Mouse (Mus musculus): ENCODE measurements around the gene Kdm5b. TPM values are rescaled to one million over a fixed set of nuclear protein-coding genes. Genes with fewer than 3 reads are reported as not detected.

Kdm5b gene
- polyA plus RNA-seq, 1 experiment from 2014 or later: 90.2 TPM

DNA sequence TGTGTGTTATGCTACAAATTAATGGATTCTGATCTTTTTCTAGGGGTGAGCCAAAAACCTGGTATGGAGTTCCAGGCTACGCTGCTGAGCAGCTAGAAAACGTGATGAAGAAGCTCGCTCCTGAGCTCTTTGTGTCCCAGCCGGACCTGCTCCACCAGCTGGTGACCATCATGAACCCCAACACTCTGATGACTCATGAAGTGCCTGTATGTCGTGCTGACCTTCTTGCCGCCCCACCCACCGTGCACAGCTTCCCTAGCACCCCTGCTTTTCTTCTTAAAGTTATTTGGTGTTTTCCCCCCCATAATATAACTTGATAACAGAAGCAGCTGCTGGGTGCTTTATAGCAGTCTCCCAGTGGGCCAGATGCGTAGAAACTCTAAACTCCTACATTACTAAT is 45.7 kb downstream of the Kdm5b start:
- WGBS: 87% methylated on average over 8 of the region's 8 CpGs
- Histone ChIP-seq H3K4me1 (replicated peaks) (no peaks in the 10 kb centered on the region), H3K27ac (replicated peaks) (no peak overlapping the region), H3K9ac (no peak overlapping the region), H3K9me3 (no peaks in the 10 kb centered on the region), H3K27me3 (no peaks in the 10 kb centered on the region), H3K4me2 (no peak overlapping the region), H3K4me3 (no peak overlapping the region), H3K36me3 (peaks cover 82% of the 10 kb centered on the region)
- no peak for ATAC-seq (ENCODE audit: low read depth)

DNA sequence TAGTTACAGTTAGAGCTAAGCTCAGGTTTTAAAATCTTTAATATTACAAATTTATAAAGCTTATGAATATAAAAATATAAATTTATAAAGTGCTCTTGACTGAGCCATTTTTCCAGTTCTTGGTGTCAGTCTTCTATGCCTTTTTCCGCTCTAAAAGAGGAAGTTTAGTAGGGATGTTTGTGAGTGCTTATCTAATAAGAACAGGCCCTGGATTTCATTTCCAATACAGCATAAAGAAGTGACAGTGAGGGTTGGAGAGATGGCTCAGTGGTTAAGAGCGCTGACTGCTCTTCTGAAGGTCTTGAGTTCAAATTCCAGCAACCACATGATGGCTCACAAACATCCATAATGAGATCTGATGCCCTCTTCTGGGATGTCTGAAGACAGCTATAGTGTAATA is 46.4 kb downstream of the Kdm5b start:
- H3K4me1 ChIP-seq (replicated peaks): no peaks in the 10 kb centered on the region
- H3K9me3 ChIP-seq: no peaks in the 10 kb centered on the region
- peaks cover 80% of the 10 kb centered on the region for H3K36me3 ChIP-seq
- no peak overlapping the region for H3K27ac ChIP-seq (replicated peaks)
- no peak overlapping the region for H3K4me2 ChIP-seq
- no peak for ATAC-seq (ENCODE audit: low read depth)
- no peaks in the 10 kb centered on the region for H3K27me3 ChIP-seq
- WGBS: 99% methylated on average over 2 of the region's 2 CpGs
- H3K9ac ChIP-seq: no peak overlapping the region
- H3K4me3 ChIP-seq: no peak overlapping the region

- H3K4me1 ChIP-seq (replicated peaks): no peaks in the 10 kb centered on the region
- no peak overlapping the region for H3K27ac ChIP-seq (replicated peaks)
- ATAC-seq (ENCODE audit: low read depth): no peak
- no peak overlapping the region for H3K4me2 ChIP-seq
- no peak overlapping the region for H3K9ac ChIP-seq
- no peaks in the 10 kb centered on the region for H3K9me3 ChIP-seq
- peaks cover 77% of the 10 kb centered on the region for H3K36me3 ChIP-seq
- H3K4me3 ChIP-seq: no peak overlapping the region
- WGBS: 65% methylated on average over 1 of the region's 1 CpGs
- no peaks in the 10 kb centered on the region for H3K27me3 ChIP-seq
These were observed 47.3 kb downstream of the Kdm5b start for GRCm38 (mm10) chr1:134607279-134607678.

DNA sequence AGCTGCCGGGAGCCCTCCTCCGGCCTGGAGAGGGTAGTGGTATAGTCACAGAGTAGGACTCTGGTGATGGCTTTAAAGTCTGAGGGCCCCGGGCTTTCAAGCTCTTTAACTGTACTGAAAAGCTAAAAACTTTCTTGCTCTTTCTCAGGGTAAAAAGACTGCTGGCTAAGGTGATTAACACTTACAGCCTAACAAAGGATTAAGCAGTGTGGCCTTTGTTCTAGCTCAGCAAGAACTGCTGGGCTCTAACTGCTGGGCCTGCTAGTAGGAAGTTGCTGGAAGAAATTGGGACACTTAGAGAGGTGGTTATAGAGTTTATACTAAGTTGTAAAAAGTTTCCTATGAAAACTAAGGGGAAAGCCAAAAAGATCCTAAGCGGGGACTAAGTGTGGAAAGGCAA is 49.2 kb downstream of the Kdm5b start:
- H3K9me3 ChIP-seq: no peaks in the 10 kb centered on the region
- H3K9ac ChIP-seq: no peak overlapping the region
- H3K27me3 ChIP-seq: no peaks in the 10 kb centered on the region
- WGBS: 20% methylated on average over 4 of the region's 4 CpGs
- no peak overlapping the region for H3K4me3 ChIP-seq
- H3K36me3 ChIP-seq: peaks cover 83% of the 10 kb centered on the region
- no peaks in the 10 kb centered on the region for H3K4me1 ChIP-seq (replicated peaks)
- H3K27ac ChIP-seq (replicated peaks): no peak overlapping the region
- no peak for ATAC-seq (ENCODE audit: low read depth)
- H3K4me2 ChIP-seq: no peak overlapping the region

GRCm38 (mm10) chr1:134614554-134614953 is 54.6 kb downstream of the Kdm5b start:
- no peaks in the 10 kb centered on the region for H3K9me3 ChIP-seq
- no peaks in the 10 kb centered on the region for H3K27me3 ChIP-seq
- WGBS: 96% methylated on average over 5 of the region's 5 CpGs
- no peak overlapping the region for H3K4me3 ChIP-seq
- no peaks in the 10 kb centered on the region for H3K4me1 ChIP-seq (replicated peaks)
- no peak overlapping the region for H3K9ac ChIP-seq
- H3K36me3 ChIP-seq: peaks cover 74% of the 10 kb centered on the region
- no peak overlapping the region for H3K27ac ChIP-seq (replicated peaks)
- H3K4me2 ChIP-seq: no peak overlapping the region
- ATAC-seq (ENCODE audit: low read depth): no peak

GRCm38 (mm10) chr1:134614988-134615387 is 55.0 kb downstream of the Kdm5b start:
- Histone ChIP-seq H3K4me2 (no peak overlapping the region), H3K9ac (no peak overlapping the region), H3K27me3 (no peaks in the 10 kb centered on the region), H3K4me1 (replicated peaks) (no peaks in the 10 kb centered on the region), H3K4me3 (no peak overlapping the region), H3K9me3 (no peaks in the 10 kb centered on the region), H3K36me3 (peaks cover 79% of the 10 kb centered on the region), H3K27ac (replicated peaks) (no peak overlapping the region)
- WGBS: 100% methylated on average over 2 of the region's 2 CpGs
- no peak for ATAC-seq (ENCODE audit: low read depth)

- Histone ChIP-seq H3K9me3 (no peaks in the 10 kb centered on the region), H3K27ac (replicated peaks) (no peak overlapping the region), H3K4me1 (replicated peaks) (no peaks in the 10 kb centered on the region), H3K4me3 (no peak overlapping the region), H3K36me3 (peaks cover 88% of the 10 kb centered on the region), H3K4me2 (no peak overlapping the region), H3K9ac (no peak overlapping the region), H3K27me3 (no peaks in the 10 kb centered on the region)
- ATAC-seq (ENCODE audit: low read depth): no peak
- WGBS: 92% methylated on average over 9 of the region's 9 CpGs
These were observed 57.7 kb downstream of the Kdm5b start for GRCm38 (mm10) chr1:134617656-134618055.

DNA sequence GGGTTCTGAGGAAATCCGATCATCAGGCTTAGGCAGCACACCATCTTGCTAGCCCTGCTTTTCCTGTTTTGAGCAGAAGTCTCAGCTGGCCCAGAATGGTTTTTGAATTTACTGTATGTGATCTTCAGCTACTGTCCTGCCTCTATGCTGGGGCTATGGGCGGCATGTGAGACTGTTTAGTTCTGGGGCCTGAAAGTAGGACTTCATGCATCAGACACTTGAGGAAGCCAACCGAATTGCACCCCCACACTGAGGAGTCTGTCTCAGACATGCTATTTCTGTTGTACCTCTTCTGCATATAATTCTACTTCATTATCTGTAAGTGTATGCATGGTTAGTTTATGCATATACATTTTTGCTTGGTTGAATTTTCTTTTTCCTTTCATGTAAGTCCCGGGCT is 65.4 kb downstream of the Kdm5b start:
- Histone ChIP-seq H3K9ac (no peak overlapping the region), H3K27ac (replicated peaks) (no peak overlapping the region), H3K27me3 (no peaks in the 10 kb centered on the region), H3K4me3 (no peak overlapping the region), H3K36me3 (peaks cover 97% of the 10 kb centered on the region), H3K4me1 (replicated peaks) (no peaks in the 10 kb centered on the region), H3K4me2 (no peak overlapping the region), H3K9me3 (no peaks in the 10 kb centered on the region)
- no peak for ATAC-seq (ENCODE audit: low read depth)
- WGBS: 92% methylated on average over 4 of the region's 4 CpGs

DNA sequence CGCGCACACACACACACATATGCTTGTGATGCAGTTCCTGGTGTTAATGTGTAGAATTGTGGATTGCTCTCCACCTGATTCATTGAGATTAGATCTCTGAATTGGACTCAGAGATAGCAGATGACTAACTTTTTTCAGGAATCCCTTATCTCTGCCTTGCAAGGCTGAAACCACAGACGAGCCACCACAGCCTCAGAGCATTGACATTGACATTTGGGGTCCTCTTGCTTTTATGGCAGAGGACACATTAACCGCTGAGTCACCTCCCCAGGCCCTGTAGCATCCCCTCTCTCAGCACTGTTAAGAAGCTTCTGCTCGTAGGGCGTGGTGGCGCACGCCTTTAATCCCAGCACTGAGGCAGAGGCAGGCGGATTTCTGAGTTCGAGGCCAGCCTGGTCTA is 69.5 kb downstream of the Kdm5b start:
- no peak overlapping the region for H3K4me2 ChIP-seq

DNA sequence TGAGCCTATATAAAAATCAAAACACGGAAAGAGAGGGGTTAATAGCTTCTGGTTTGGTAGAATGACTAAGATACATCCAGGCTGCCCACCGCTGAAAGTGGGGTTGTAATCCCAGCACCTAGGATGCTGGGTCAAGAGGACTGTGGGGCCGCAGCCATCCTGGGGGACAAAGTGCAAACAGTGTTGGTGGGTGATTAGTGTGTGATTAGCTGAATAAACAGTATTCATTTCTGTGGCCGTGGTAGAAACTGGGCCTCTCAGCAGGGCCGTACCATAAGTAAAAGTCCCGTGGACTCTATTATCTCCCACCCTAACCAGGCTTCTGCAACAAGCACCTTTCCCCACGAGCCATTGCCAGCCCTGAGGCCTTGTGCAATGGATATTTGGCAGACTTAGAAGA is 74.3 kb downstream of the Kdm5b start:
- 0 out of 2 replicates have a peak, but pooled peaks cover 9% of the 10 kb centered on the region for H3K4me1 ChIP-seq (replicated peaks)
- WGBS: 82% methylated on average over 7 of the region's 7 CpGs
- no peaks in the 10 kb centered on the region for H3K27me3 ChIP-seq
- H3K9ac ChIP-seq: no peak overlapping the region
- no peak overlapping the region for H3K4me2 ChIP-seq
- H3K36me3 ChIP-seq: peaks cover 63% of the 10 kb centered on the region
- ATAC-seq (ENCODE audit: low read depth): no peak
- H3K27ac ChIP-seq (replicated peaks): no peak overlapping the region
- no peak overlapping the region for H3K4me3 ChIP-seq
- no peaks in the 10 kb centered on the region for H3K9me3 ChIP-seq

More for the DNA sequence above, 69.5 kb downstream of the Kdm5b start:
- Histone ChIP-seq H3K4me3 (no peak overlapping the region), H3K27me3 (no peaks in the 10 kb centered on the region), H3K36me3 (peaks cover 100% of the 10 kb centered on the region), H3K9me3 (no peaks in the 10 kb centered on the region), H3K4me1 (replicated peaks) (no peaks in the 10 kb centered on the region), H3K9ac (no peak overlapping the region), H3K27ac (replicated peaks) (no peak overlapping the region)
- 96% methylated on average over 10 of the region's 10 CpGs for WGBS
- ATAC-seq (ENCODE audit: low read depth): no peak

DNA sequence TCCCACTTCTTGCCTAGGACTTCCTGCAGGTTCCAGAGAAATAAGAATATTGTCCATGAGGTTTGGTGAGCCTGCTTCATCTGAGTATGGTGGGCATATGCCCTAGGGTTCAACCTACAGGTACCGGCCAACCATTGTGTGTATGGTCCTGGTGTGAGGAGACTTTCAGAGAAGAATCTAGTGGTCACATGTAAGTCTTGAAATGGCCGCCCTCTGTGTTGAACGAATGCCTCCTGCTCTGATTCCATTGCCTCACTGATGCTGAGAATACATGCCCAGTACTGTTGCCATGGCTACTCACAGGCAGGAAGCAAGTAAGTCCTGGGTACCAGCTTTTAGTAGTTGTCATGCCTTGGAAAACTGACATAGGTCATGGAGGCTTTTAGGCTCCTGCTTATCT is 76.3 kb downstream of the Kdm5b start:
- Histone ChIP-seq H3K9me3 (no peaks in the 10 kb centered on the region), H3K4me3 (no peak overlapping the region), H3K27ac (replicated peaks) (no peak overlapping the region), H3K4me2 (no peak overlapping the region), H3K27me3 (no peaks in the 10 kb centered on the region), H3K36me3 (peaks cover 44% of the 10 kb centered on the region), H3K4me1 (replicated peaks) (0 out of 2 replicates have a peak, but pooled peaks cover 9% of the 10 kb centered on the region), H3K9ac (no peak overlapping the region)
- ATAC-seq (ENCODE audit: low read depth): 0 out of 2 replicates have a peak, but pooled peaks have one; percentile 20
- 70% methylated on average over 3 of the region's 3 CpGs for WGBS

DNA sequence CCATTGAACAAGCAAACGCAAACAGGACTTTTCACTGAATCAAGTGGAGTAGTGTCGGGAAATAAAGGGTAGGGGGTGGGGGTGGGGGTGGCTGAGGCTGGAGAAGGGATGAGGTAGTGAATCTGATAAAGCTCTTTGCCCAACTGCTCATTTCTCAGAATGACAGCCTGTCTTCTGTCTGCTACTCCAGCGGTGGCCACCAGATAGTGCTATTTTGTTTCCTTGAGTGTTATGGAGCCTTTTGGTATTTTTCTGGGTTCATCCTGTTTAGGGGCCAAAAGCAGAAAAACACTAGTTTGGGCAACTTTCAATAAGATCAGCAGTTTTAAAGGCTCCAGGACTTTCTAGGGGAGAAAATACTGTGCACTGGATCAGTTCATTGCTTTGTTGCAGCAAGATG is 76.7 kb downstream of the Kdm5b start:
- 7% methylated on average over 3 of the region's 3 CpGs for WGBS
- Histone ChIP-seq H3K4me3 (no peak overlapping the region), H3K4me2 (no peak overlapping the region), H3K27ac (replicated peaks) (no peak overlapping the region), H3K27me3 (no peaks in the 10 kb centered on the region), H3K9me3 (no peaks in the 10 kb centered on the region), H3K36me3 (peaks cover 39% of the 10 kb centered on the region), H3K9ac (no peak overlapping the region), H3K4me1 (replicated peaks) (peaks cover 9% of the 10 kb centered on the region; the same call in 1 of the 2 replicates)
- 0 out of 2 replicates have a peak, but pooled peaks have one; percentile 24 for ATAC-seq (ENCODE audit: low read depth)

GRCm38 (mm10) chr1:134638041-134638440 is 78.1 kb downstream of the Kdm5b start:
- WGBS: 50% methylated on average over 3 of the region's 3 CpGs
- no peak overlapping the region for H3K9ac ChIP-seq
- H3K27ac ChIP-seq (replicated peaks): no peak overlapping the region
- peaks cover 26% of the 10 kb centered on the region for H3K36me3 ChIP-seq
- no peaks in the 10 kb centered on the region for H3K9me3 ChIP-seq
- 0 out of 2 replicates have a peak, but pooled peaks cover 3% of the 10 kb centered on the region for H3K27me3 ChIP-seq
- peaks cover 9% of the 10 kb centered on the region; the same call in 1 of the 2 replicates for H3K4me1 ChIP-seq (replicated peaks)
- H3K4me3 ChIP-seq: no peak overlapping the region
- no peak for ATAC-seq (ENCODE audit: low read depth)
- H3K4me2 ChIP-seq: no peak overlapping the region

Measured in neural tube, embryonic 13.5 days (tissue).